Mouse (Mus musculus): Measurements from ENCODE around the gene Crocc. TPM values are rescaled to one million over a fixed set of nuclear protein-coding genes. Genes with fewer than 3 reads are reported as not detected.
A peak's percentile ranks its signal among the peaks of the same experiment; 100 is the strongest.

Crocc gene
- total RNA-seq, 2 experiments from 2014 or later = 1.7 to 2.0 TPM

DNA sequence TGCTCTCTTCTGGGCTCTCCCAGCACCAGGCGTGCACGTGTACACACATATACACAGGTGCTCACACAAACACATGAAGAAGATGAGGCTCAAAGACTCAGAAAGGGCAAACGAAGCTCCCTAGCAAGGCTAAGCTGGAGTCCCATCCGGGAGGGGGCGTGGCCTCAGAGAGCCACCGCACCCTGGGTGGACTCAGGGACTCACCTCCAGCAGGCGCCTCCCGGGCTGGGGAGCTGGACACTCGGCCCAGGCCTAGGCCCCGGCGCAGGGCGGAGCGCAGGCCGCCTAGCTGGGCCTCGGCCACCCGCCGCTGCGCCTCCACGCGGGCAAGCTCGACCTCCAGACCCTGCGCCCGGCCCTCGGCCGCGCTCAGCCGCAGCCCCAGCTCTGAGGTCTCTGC, 35.4 kb downstream of the Crocc start:
- intact Hi-C loops (cut with DNase I) = no loop called here
- no peak for DNase-seq

- intact Hi-C loops (cut with DNase I) = no loop called here
- no peak for DNase-seq
Observed at GRCm38 (mm10) chr4:141024052-141024451, 36.3 kb downstream of the Crocc start.

DNA sequence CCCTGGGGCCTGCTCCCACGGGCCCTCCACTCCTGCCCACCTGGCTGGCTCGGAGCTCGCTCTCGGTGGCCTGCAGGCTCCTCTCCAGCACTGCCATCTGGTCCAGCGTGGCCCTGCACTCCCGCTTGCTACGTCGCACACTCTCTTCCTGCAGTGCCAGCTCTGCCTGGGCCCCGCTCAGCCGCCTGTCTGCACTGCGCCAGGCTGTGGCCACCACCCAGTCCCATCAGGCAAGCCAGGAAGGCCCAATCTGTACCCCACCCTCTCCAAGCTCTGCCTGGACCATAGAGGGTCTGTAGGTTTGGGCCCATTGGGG, 38.8 kb downstream of the Crocc start:
- intact Hi-C loops (cut with DNase I) = no loop called here
- DNase-seq = no peak

- intact Hi-C loops (cut with DNase I) = no loop called here
- peak in 1 of 2 experiments; percentile 59 for DNase-seq
Observed at GRCm38 (mm10) chr4:141020811-141021613, 39.3 kb downstream of the Crocc start.

DNA sequence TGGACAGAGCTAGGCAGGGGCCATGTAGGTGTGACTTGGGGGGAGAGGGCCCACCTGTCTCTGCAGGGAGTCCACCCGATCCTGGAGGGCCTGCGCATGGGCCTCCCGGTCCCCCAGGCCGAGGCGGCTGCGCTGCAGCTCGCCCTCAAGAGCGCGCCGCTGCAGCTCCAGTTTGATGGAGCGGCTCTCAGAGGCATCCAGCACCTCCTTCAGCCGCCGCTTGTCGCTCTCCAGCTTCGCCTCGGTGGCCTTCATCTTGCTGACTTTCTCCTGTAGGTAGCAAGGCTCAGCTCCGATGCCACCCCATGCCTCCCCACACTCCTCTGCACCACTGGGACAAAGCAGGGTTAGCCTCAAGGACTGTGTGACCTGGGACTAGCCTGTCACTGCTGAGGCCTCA, 40.1 kb downstream of the Crocc start:
- intact Hi-C loops (cut with DNase I) = no loop called here
- no peak for DNase-seq

DNA sequence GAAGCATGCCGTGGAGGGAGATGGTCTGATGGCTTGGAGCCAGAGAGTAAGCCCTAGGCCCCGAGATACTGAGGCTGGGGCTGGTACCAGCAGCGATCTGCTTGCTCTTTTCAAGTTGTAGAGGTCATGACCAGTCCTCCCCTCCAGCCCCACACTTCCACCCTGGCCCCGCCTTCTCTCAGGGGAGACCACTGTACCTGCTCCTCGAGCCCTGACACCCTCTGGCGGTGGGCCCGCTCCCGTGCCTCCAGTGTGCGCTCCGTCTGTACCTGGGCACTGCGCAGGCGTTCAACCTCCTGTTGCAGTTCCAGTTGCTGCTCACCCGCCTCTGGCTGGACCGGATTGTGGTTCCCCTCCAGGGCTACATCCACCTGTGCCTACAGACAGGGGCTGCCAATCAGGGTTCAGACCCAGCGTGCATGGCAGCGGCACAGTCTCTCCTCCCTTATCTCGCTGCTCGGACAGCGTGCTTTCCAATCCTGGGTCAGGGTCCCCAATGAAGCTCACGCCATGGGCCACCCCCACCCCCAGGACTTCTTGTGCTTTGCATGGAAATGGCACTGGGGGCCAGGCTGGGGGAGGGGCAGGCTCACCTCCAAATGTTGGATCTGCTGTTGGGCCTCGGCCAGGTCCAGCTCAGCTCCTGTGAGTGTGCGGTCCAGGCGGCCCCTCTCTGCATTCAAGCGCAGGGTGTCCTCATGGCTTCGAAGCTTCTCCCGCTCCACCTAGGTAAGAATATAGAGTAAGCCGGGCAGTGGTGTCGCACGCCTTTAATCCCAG, 42.5 kb downstream of the Crocc start:
- intact Hi-C loops (cut with DNase I) = no loop called here
- DNase-seq = no peak

- DNase-seq = peak in 1 of 2 experiments; percentile 38
- intact Hi-C loops (cut with DNase I) = no loop called here
Observed at GRCm38 (mm10) chr4:141016311-141016710, 44.0 kb downstream of the Crocc start.

DNA sequence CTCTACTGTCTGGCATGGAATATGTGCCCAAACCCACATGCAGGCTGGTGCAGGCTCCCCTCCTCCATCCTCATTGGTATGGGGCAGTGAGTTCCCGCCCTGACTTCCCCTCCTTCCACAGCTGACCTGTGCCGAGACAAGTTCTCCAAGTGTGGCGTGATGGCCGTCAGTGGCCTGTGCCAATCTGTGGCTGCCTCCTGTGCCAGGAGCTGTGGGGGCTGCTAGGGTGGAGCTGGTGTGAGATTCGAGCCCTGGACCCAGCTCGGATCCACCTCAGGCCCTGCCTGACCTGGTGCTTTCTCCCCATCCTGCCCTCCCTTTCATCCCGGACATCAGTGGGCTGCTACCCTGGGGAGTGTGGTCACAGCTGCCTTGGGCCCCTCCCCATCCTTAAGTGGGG, 45.0 kb downstream of the Crocc start:
- DNase-seq = no peak
- intact Hi-C loops (cut with DNase I) = no loop called here

GRCm38 (mm10) chr4:141014856-141015255, 45.5 kb downstream of the Crocc start:
- DNase-seq = no peak
- intact Hi-C loops (cut with DNase I) = no loop called here

DNA sequence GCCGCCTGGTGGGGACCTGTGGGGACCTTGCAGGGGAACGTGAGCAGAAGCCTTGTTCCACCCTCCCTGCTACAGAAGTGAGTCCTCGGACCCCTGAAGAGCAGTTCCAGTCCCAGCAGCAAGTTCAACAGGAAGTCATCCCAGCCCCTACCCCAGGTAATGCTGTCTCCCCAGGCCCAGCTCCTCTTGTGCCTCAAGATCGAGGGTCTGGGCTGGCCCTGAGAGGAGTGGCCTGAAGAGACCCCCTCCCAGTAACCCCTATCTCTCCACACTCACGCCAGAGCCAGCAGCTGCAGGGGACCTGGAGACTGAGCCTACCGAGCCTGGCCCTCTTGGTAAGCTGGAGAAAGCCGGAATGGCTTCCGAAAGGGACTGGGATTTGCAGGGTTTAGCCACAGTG, 46.2 kb downstream of the Crocc start:
- intact Hi-C loops (cut with DNase I) = no loop called here
- DNase-seq = no peak

- intact Hi-C loops (cut with DNase I) = no loop called here
- DNase-seq = no peak
Observed at GRCm38 (mm10) chr4:141012558-141012957, 47.8 kb downstream of the Crocc start.

- peak; percentile 53 to 57 for DNase-seq
- intact Hi-C loops (cut with DNase I) = no loop called here
Observed at GRCm38 (mm10) chr4:141011556-141012328, 48.6 kb downstream of the Crocc start.

- DNase-seq = no peak
- intact Hi-C loops (cut with DNase I) = no loop called here
Observed at GRCm38 (mm10) chr4:141010941-141011429, 49.4 kb downstream of the Crocc start.

GRCm38 (mm10) chr4:141010526-141010925, 49.8 kb downstream of the Crocc start:
- intact Hi-C loops (cut with DNase I) = no loop called here

DNA sequence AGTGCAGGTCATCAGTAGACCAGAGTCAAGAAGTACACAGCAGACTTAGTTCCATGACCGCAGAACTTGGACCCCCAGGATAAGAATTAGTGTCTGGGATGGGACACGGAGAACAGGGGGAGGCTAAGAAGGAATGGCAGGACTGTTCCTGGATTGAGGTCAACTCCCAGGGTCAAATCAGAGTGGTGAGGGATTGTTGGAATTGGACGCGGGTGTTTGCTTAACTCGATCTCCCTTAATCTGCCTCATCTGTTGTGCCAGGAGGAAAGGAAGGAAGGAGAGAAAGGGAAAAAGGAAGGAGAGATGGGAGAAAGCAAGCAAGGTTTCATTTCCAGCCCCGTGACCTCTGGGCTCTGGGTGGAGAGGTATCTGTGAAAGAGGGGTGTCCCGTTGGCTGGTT, 50.2 kb downstream of the Crocc start, which contains the start of gene Mfap2:
Mfap2 (plus strand) TSS at position 301 of the 400 bp plus-strand sequence.
- intact Hi-C loops (cut with DNase I) = no loop called here
- no peak for DNase-seq

More at GRCm38 (mm10) chr4:141010526-141010925, 49.8 kb downstream of the Crocc start:
- DNase-seq = no peak

GRCm38 (mm10) chr4:141008028-141008427, 52.3 kb downstream of the Crocc start:
- intact Hi-C loops (cut with DNase I) = no loop called here
- peak; percentile 56 to 65 for DNase-seq

DNA sequence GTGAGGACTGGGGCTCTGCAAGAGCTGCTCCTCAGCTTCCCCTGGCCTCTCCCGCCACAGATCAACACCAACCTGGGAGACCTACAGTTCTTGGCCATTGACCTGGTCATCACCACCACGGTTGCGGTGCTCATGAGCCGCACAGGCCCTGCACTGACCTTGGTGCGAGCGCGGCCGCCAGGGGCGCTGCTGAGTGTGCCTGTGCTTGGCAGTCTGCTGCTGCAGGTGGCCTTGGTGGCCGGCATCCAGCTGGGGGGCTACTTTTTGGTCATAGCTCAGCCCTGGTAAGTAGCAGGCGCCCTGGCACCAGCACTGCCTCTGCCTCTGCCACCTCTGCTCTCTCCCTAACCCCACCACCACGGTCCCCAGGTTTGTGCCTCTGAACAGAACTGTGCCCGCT, 54.4 kb downstream of the Crocc start:
- no peak for DNase-seq
- intact Hi-C loops (cut with DNase I) = no loop called here

GRCm38 (mm10) chr4:140996812-140997211, 63.5 kb downstream of the Crocc start:
- intact Hi-C loops (cut with DNase I) = loop anchor here (5.0 kb wide), 1 partner anchor 1250 kb away; no protein-coding TSS in a partner anchor
- no peak for DNase-seq

DNA sequence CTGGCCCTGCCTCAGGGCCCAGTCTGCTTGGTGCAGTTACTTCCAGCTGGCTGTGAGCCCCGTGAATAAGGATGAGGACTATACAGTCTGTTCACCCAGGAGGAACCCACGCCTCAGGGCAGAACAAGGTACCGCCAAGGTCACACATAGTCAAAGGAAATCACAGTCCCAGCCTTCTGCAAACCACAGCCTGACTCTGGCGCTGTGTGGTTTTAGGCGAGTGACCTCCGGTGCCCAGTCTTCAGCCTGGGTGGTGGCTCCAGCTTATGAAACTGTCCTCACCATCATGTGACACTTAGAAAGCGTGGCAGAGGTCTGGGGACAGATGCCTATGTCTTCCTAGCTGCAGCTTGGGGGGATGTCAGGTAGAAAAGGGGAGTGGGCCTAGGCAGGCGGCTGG, 64.5 kb downstream of the Crocc start:
- intact Hi-C loops (cut with DNase I) = loop anchor here (5.0 kb wide), 1 partner anchor 1251 kb away; no protein-coding TSS in a partner anchor
- no peak for DNase-seq

GRCm38 (mm10) chr4:140993846-140994245, 66.5 kb downstream of the Crocc start:
- intact Hi-C loops (cut with DNase I) = no loop called here

GRCm38 (mm10) chr4:140992215-140992614, 68.1 kb downstream of the Crocc start:
- intact Hi-C loops (cut with DNase I) = no loop called here
- DNase-seq = no peak

More at GRCm38 (mm10) chr4:140993846-140994245, 66.5 kb downstream of the Crocc start:
- no peak for DNase-seq

Data from gastrocnemius, postnatal 36 days (tissue).